Mouse (Mus musculus) spleen, adult 2 months (tissue): ENCODE results near the gene Tldc1. TPM values are rescaled to one million over a fixed set of nuclear protein-coding genes. Genes with fewer than 3 reads are reported as not detected.

Source experiments
- DNase-seq, 2 experiments: peaks; one replicate each; pipeline versions ENCODE4 v3.0.0 to v3.0.0-alpha.2; 2012 to 2021; ENCODE audit warnings: low spot score in 2 of 2, low read depth in 1 of 2
- H3K27ac ChIP-seq: fragments of 200-500 bp; 2 replicates; pipeline ENCODE4 v1.5.1; 2012; ENCODE audit warnings: low read length, inconsistent platforms; ENCODE audit not compliant: insufficient read depth
- H3K27me3 ChIP-seq: fragments of 200-500 bp; 2 replicates; pipeline ENCODE4 v1.6.1; 2012; ENCODE audit warnings: mild to moderate bottlenecking, moderate library complexity, low read length, inconsistent platforms; ENCODE audit not compliant: control insufficient read depth, insufficient read depth
- H3K36me3 ChIP-seq: fragments of 200-500 bp; 2 replicates; pipeline ENCODE4 v1.6.1; 2012; ENCODE audit warnings: mild to moderate bottlenecking, low read length, inconsistent platforms; ENCODE audit not compliant: control insufficient read depth, insufficient read depth
- H3K4me1 ChIP-seq: fragments of 200-500 bp; 2 replicates; pipeline ENCODE4 v1.6.1; 2011; ENCODE audit warnings: inconsistent platforms; ENCODE audit not compliant: control insufficient read depth, insufficient read depth, insufficient read length
- H3K4me3 ChIP-seq: fragments of 200-500 bp; 2 replicates; pipeline ENCODE4 v1.5.1; 2011; ENCODE audit warnings: mild to moderate bottlenecking, inconsistent platforms; ENCODE audit not compliant: insufficient read depth, insufficient read length; ENCODE audit errors: extremely low read depth
- CTCF ChIP-seq: fragments of 200-500 bp; IDR thresholded peaks from 2 replicates; pipeline ENCODE4 v1.5.1; 2011; ENCODE audit warnings: mild to moderate bottlenecking, inconsistent platforms; ENCODE audit not compliant: insufficient read depth, insufficient read length, insufficient replicate concordance; ENCODE audit errors: extremely low read depth
- POLR2A ChIP-seq: fragments of 200-500 bp; IDR thresholded peaks from 2 replicates; pipeline ENCODE4 v1.6.1; 2011; ENCODE audit warnings: low read depth, low read length, inconsistent platforms
- WGBS: fragments of 180-500 bp; shearing (Covaris S2); methylation state at CpG from one replicate; pipeline ENCODE4 v1.1.7; 2018; 5-methylcytosine and 5-hydroxymethylcytosine counted together
- polyA plus RNA-seq: library from polyadenylated mRNA; depleted of rRNA; stranded (reverse); fragments of >200 nt; gene quantifications from 2 replicates; pipeline ENCODE4 v1.2.3, GENCODE M21; 2012

Tldc1 gene
- polyA plus RNA-seq, 1 experiment, result 4.8 TPM

DNA sequence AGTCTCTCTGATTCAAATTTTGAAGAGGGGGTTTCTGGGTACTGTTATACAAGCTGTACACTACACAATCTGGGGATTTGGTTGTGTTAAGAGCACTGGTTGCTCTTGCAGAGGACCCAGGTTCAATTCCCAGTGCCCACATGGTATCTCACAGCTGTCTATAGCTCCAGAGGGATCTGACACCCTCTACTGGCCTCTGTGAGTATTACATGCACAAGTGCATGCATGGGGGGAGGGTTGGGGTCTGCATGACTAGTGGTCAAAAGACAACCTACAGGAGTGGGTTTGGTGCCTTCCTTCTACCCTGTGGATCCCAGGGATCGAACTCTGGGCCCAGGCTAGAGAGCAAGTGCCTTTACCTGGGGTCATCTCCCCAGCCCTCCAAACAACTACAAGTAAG, 24.4 kb upstream of the Tldc1 start:
- H3K27me3 ChIP-seq, result no peaks in the 10 kb centered on the region

DNA sequence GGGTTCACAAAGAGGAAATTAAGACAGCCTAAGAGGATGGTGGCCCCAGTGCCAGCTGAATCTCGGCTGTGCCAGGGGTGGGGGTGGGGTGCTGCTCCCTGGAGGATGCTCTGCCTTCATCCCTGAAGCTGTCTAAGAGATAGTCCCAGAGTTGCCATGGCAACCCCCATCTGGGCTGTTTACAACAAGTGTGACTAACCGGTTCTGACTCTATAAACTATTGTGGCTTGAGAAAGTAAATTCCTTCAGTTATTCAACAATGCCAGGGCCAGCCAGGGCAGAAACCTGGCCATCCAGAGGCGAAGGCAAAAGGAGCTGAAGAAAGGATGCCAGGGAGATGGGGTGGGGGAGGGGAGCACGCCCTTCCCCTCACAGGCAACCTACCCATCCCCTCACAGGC, 23.0 kb upstream of the Tldc1 start:
- no peaks in the 10 kb centered on the region for H3K27me3 ChIP-seq
- whole genome bisulfite sequencing, result 50% methylated on average over 3 of the region's 4 CpGs
- H3K4me1 ChIP-seq, result peaks cover 9% of the 10 kb centered on the region; the same call in 1 of the 2 replicates
- H3K4me3 ChIP-seq, result no peak overlapping the region
- DNase-seq, result no peak
- TF ChIP-seq POLR2A (no peak), CTCF (no peak)
- no peaks in the 10 kb centered on the region for H3K36me3 ChIP-seq
- no peak overlapping the region for H3K27ac ChIP-seq

More for the DNA sequence above, 24.4 kb upstream of the Tldc1 start:
- no peak overlapping the region for H3K27ac ChIP-seq
- no peaks in the 10 kb centered on the region for H3K36me3 ChIP-seq
- H3K4me3 ChIP-seq, result no peak overlapping the region
- 91% methylated on average over 1 of the region's 1 CpGs for WGBS
- no peak for DNase-seq
- peak; percentile 9; the same call in 1 of the 2 replicates for TF ChIP-seq CTCF
- TF ChIP-seq POLR2A, result no peak
- H3K4me1 ChIP-seq, result peaks cover 20% of the 10 kb centered on the region; the same call in 1 of the 2 replicates

DNA sequence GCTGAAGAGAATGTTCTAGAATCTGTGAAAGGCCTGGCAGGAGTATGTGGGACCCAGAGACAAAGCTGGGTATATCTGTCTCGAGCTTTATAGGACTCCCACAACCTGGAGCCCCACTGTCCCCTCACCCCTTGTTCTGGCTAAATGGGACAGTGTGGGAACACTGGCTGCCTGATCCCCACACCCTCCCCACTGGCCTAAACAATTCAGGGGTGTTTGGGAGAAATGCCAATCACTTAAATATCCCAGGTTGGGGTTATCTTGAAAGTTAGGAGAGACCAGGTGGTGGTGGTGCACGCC, 20.7 kb upstream of the Tldc1 start:
- no peak for DNase-seq
- 0 out of 2 replicates have a peak overlapping the region, but pooled peaks have one; percentile 10 for H3K27ac ChIP-seq
- 57% methylated on average over 2 of the region's 2 CpGs for WGBS
- H3K4me1 ChIP-seq, result peaks cover 9% of the 10 kb centered on the region; the same call in 1 of the 2 replicates
- H3K27me3 ChIP-seq, result no peaks in the 10 kb centered on the region
- no peak overlapping the region for H3K4me3 ChIP-seq
- H3K36me3 ChIP-seq, result no peaks in the 10 kb centered on the region
- no peak for TF ChIP-seq POLR2A
- no peak for TF ChIP-seq CTCF

DNA sequence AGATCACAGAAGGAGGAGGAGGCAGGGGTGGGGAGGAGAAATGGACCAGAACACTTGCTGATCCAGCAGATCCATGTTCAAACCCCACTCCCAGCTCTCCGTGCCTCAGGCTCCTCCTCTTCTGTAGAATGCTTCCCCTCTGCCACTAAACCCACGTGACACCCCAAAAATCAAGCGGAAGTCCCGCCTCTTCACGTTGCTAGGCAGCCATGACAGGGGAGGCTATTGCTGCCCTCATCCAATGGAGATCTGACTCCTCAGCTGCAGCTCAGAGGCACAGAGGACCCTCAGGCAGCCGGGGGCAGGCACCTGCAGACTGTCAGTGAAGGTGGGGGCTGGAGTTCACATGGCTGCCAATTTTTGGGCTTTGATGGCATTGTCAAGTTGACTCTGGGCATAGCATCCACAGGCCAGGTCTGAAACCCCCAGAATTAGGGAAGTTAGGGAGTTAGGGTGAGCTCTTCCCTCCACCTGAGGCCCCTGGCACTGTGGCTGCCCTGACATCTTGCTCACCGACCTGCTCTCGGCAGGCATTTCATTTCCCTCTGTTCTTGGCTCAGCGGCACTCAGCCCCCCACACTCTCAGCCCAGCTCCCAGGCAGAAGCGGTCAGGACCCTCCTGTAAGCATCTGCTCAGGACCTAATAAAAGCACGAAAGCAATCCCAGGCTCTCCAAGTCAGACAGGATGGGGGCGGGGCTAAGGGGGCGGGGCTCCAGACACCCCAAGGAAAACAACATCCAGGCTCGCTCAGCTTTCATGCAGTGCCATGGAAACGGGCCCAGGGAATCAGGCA, 20.2 kb upstream of the Tldc1 start:
- Histone ChIP-seq H3K27ac (peak overlapping the region; percentile 30; the same call in 1 of the 2 replicates), H3K36me3 (no peaks in the 10 kb centered on the region), H3K4me3 (peak overlapping the region; percentile 29; the same call in 1 of the 2 replicates), H3K27me3 (no peaks in the 10 kb centered on the region), H3K4me1 (peaks cover 9% of the 10 kb centered on the region; the same call in 1 of the 2 replicates)
- peak in 1 of 2 experiments; percentile 81 for DNase-seq
- TF ChIP-seq CTCF (no peak), POLR2A (no peak)
- 8% methylated on average over 15 of the region's 15 CpGs for WGBS

DNA sequence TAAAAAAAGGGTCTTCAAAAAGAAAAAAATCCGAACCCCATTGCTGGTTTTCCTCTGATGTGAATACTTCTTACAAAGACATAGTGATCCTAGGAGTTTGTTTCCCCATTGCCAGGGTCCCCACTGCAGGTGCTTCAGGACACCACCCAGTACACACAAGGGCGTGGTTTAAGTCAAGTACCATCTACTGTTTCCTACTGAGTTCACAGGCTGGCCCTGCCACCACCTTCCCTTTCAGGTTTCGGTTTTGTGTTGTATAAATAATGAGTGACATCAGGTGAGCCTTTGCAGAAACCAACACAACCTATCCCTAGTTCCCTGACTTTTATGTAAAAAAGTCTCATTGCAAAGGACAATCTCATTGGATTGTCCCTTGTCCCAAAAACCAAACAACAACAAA, 17.4 kb upstream of the Tldc1 start:
- WGBS, result 65% methylated on average over 3 of the region's 3 CpGs
- H3K27ac ChIP-seq, result no peak overlapping the region
- H3K4me1 ChIP-seq, result peaks cover 9% of the 10 kb centered on the region; the same call in 1 of the 2 replicates
- DNase-seq, result no peak
- no peaks in the 10 kb centered on the region for H3K27me3 ChIP-seq
- TF ChIP-seq CTCF (no peak), POLR2A (no peak)
- no peaks in the 10 kb centered on the region for H3K36me3 ChIP-seq
- no peak overlapping the region for H3K4me3 ChIP-seq

DNA sequence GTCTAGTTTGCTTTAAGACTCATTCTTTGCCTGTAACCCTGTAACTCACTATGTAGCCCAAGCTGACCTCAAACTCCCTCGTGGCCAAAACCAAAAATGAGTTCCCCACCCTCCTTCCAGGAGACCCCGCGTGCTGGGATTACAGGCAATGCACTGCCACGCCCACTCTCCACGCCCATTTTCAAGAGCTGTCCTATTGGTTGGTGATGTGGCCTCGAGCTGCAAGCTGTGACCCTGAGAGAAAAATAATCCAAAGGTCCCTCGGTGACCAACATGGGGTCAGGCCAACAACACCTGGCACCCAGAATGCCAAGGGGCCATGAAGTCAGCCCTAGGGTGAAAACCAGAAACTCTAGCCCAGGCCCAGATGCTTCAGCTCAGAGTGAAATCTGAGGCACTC, 16.5 kb upstream of the Tldc1 start:
- Histone ChIP-seq H3K27ac (no peak overlapping the region), H3K36me3 (no peaks in the 10 kb centered on the region), H3K4me3 (no peak overlapping the region), H3K4me1 (peaks cover 9% of the 10 kb centered on the region; the same call in 1 of the 2 replicates), H3K27me3 (no peaks in the 10 kb centered on the region)
- no peak for TF ChIP-seq POLR2A
- DNase-seq, result no peak
- WGBS, result 80% methylated on average over 7 of the region's 7 CpGs

DNA sequence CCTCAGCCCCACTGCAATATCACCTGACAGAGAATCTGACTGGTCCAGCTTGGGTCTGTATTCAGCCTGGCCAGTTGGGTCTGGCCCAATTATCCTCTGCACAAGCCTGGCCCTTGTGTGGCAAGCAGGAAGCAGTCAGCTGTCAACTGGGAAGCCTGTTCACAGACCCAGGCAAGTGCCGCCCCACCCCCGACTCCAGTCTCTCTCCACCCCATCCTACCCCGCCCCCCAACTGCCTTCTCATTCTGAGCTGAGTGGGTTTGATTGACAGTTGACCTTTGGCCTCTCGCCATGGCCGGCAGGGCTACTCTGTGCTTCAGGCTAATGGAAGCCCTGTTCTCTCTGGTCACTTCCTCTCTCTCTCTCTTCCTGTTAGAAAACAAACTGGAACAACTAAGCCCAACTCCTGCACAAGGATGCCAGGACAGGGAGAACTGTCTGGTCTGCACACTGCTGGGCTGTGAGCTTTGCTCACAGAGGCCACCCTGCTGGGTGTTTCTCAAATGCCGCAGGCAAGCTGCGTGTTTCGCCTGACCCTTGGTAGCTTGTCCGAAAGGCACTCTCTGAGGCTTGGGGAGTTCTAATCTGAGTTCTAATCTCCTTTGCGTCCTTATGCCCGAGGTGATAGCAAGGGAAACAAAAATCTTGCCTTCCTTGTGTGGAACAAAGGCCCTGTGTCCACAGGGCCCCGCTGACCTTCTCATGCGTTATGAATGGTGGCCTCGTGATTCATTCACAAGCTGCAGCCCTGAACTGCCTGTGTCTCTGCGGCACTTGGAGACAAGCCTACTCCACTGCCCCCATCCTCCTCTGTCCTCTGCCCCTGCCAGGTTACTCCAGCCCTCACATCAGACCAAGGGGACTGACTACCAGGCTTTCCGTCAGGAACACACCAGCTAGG, 13.8 kb upstream of the Tldc1 start:
- H3K27ac ChIP-seq, result no peak overlapping the region
- WGBS, result 73% methylated on average over 16 of the region's 16 CpGs
- no peaks in the 10 kb centered on the region for H3K27me3 ChIP-seq
- H3K4me1 ChIP-seq, result peaks cover 8% of the 10 kb centered on the region; the same call in 1 of the 2 replicates
- no peak for DNase-seq
- no peaks in the 10 kb centered on the region for H3K36me3 ChIP-seq
- H3K4me3 ChIP-seq, result no peak overlapping the region
- TF ChIP-seq CTCF, result no peak
- TF ChIP-seq POLR2A, result no peak
